Mouse (Mus musculus) CH12.LX (cell line): ENCODE measurements around the gene Cd86. TPM values are rescaled to one million over a fixed set of nuclear protein-coding genes. Genes with fewer than 3 reads are reported as not detected.
A peak's percentile ranks its signal among the peaks of the same experiment; 100 is the strongest.

Experiments used
- DNase-seq: peaks from one replicate; pipeline ENCODE4 v3.0.0-alpha.2; 2013; ENCODE audit errors: extremely low read depth
- H3K27ac ChIP-seq: 2 replicates; pipeline ENCODE4 v1.5.1; 2012; ENCODE audit warnings: low read depth, mild to moderate bottlenecking, control low read depth, moderate library complexity; ENCODE audit not compliant: insufficient read depth
- H3K27me3 ChIP-seq: replicated peaks from 2 replicates; pipeline ENCODE3; 2012; ENCODE audit warnings: inconsistent platforms
- H3K36me3 ChIP-seq, 2 experiments: replicated peaks in 1 of 2; 2 replicates each; pipeline versions ENCODE3 to v1.6.1; 2012; ENCODE audit warnings: inconsistent platforms in 1 of 2, low read length in 1 of 2, mild to moderate bottlenecking in 1 of 2, mixed read lengths in 1 of 2, moderate library complexity in 1 of 2; ENCODE audit not compliant: control insufficient read depth in 1 of 2, insufficient read depth in 1 of 2
- H3K4me1 ChIP-seq, 2 experiments: 2 replicates each; pipeline ENCODE4 v1.6.1; 2012; ENCODE audit warnings: inconsistent platforms in 1 of 2, moderate library complexity in 1 of 2; ENCODE audit not compliant: insufficient read depth in 2 of 2, control insufficient read depth in 1 of 2
- H3K4me2 ChIP-seq: 2 replicates; pipeline ENCODE4 v1.6.1; 2012; ENCODE audit warnings: low read depth, mild to moderate bottlenecking, control low read depth; ENCODE audit not compliant: poor library complexity, insufficient read depth, severe bottlenecking
- H3K4me3 ChIP-seq, 3 experiments: fragments of 150-350 bp in 1 of 3; sonication (generic) in 1 of 3; replicated peaks in 1 of 3; 2 replicates each; pipeline versions ENCODE3 to v1.5.1; 2011 to 2012; ENCODE audit warnings: low read depth in 2 of 3, low read length in 2 of 3, mild to moderate bottlenecking in 2 of 3, moderate library complexity in 2 of 3, control low read depth in 1 of 3, improper control_type of control experiment in 1 of 3, inconsistent platforms in 1 of 3, mixed read lengths in 1 of 3; ENCODE audit not compliant: poor library complexity in 1 of 3
- H3K79me2 ChIP-seq: replicated peaks from 2 replicates; pipeline ENCODE4 v1.6.1; 2012; ENCODE audit warnings: mild to moderate bottlenecking, moderate library complexity; ENCODE audit not compliant: control insufficient read depth, poor library complexity, insufficient read depth, severe bottlenecking; ENCODE audit errors: extremely low read depth
- H3K9ac ChIP-seq: 2 replicates; pipeline ENCODE4 v1.6.1; 2012; ENCODE audit warnings: low read depth, mild to moderate bottlenecking, control low read depth, moderate library complexity; ENCODE audit not compliant: insufficient read depth
- H3K9me3 ChIP-seq: replicated peaks from 2 replicates; pipeline ENCODE3; 2012; ENCODE audit warnings: low read length, inconsistent platforms, mixed read lengths
- BHLHE40 ChIP-seq: IDR thresholded peaks from 2 replicates; pipeline ENCODE4 v1.6.1; 2011; ENCODE audit warnings: mild to moderate bottlenecking, low read depth, low read length, improper control_type of control experiment
- CHD1 ChIP-seq: IDR thresholded peaks from 2 replicates; pipeline ENCODE4 v1.6.1; 2012; ENCODE audit warnings: low read depth, low read length, improper control_type of control experiment, inconsistent platforms
- CHD2 ChIP-seq: IDR thresholded peaks from 2 replicates; pipeline ENCODE4 v1.6.1; 2011; ENCODE audit warnings: low read length, improper control_type of control experiment
- CTCF ChIP-seq, 2 experiments: IDR thresholded peaks in 1 of 2; conservative IDR thresholded peaks in 1 of 2; 2 replicates each; pipeline ENCODE4 v1.5.1; 2011 to 2012; ENCODE audit warnings: low read depth in 2 of 2, low read length in 2 of 2, improper control_type of control experiment in 1 of 2, inconsistent platforms in 1 of 2, mild to moderate bottlenecking in 1 of 2, moderate library complexity in 1 of 2
- E2F4 ChIP-seq: IDR thresholded peaks from 2 replicates; pipeline ENCODE4 v1.6.1; 2011; ENCODE audit warnings: low read depth, low read length, improper control_type of control experiment; ENCODE audit not compliant: insufficient replicate concordance
- ELF1 ChIP-seq: IDR thresholded peaks from 2 replicates; pipeline ENCODE4 v1.6.1; 2014; ENCODE audit warnings: low read depth, mild to moderate bottlenecking, inconsistent platforms, low read length, improper control_type of control experiment
- EP300 ChIP-seq: IDR thresholded peaks from 2 replicates; pipeline ENCODE4 v1.6.1; 2011; ENCODE audit warnings: low read length, improper control_type of control experiment
- ETS1 ChIP-seq: conservative IDR thresholded peaks from 2 replicates; pipeline ENCODE4 v1.6.1; 2012; ENCODE audit warnings: low read depth, mild to moderate bottlenecking, inconsistent platforms, low read length, improper control_type of control experiment, moderate library complexity
- GABPA ChIP-seq: IDR thresholded peaks from 2 replicates; pipeline ENCODE4 v1.6.1; 2012; ENCODE audit warnings: low read depth, low read length, improper control_type of control experiment, inconsistent platforms; ENCODE audit not compliant: insufficient replicate concordance
- HCFC1 ChIP-seq: IDR thresholded peaks from 2 replicates; pipeline ENCODE4 v1.6.1; 2012; ENCODE audit warnings: low read depth, mild to moderate bottlenecking, inconsistent platforms, low read length, improper control_type of control experiment
- IRF4 ChIP-seq: IDR thresholded peaks from 2 replicates; pipeline ENCODE4 v1.6.1; 2014; ENCODE audit warnings: low read depth, mild to moderate bottlenecking, inconsistent platforms, low read length, improper control_type of control experiment
- JUN ChIP-seq: IDR thresholded peaks from 2 replicates; pipeline ENCODE4 v1.6.1; 2011; ENCODE audit warnings: low read depth, mild to moderate bottlenecking, low read length, improper control_type of control experiment, moderate library complexity; ENCODE audit not compliant: insufficient read depth
- JUND ChIP-seq: conservative IDR thresholded peaks from 2 replicates; pipeline ENCODE4 v1.6.1; 2011; ENCODE audit warnings: low read depth, low read length, improper control_type of control experiment
- KAT2A ChIP-seq: IDR thresholded peaks from 2 replicates; pipeline ENCODE4 v1.6.1; 2012; ENCODE audit warnings: low read length, improper control_type of control experiment, inconsistent platforms; ENCODE audit not compliant: insufficient replicate concordance
- MAFK ChIP-seq: IDR thresholded peaks from 2 replicates; pipeline ENCODE4 v1.6.1; 2011; ENCODE audit warnings: low read length, improper control_type of control experiment; ENCODE audit not compliant: insufficient replicate concordance
- MAX ChIP-seq: IDR thresholded peaks from 2 replicates; pipeline ENCODE4 v1.6.1; 2011; ENCODE audit warnings: low read length, improper control_type of control experiment
- MAZ ChIP-seq: IDR thresholded peaks from 2 replicates; pipeline ENCODE4 v1.6.1; 2012; ENCODE audit warnings: low read depth, mild to moderate bottlenecking, inconsistent platforms, low read length, improper control_type of control experiment, moderate library complexity
- MEF2A ChIP-seq: IDR thresholded peaks from 2 replicates; pipeline ENCODE4 v1.6.1; 2014; ENCODE audit warnings: low read depth, mild to moderate bottlenecking, inconsistent platforms, low read length, improper control_type of control experiment, borderline replicate concordance
- MXI1 ChIP-seq: IDR thresholded peaks from 2 replicates; pipeline ENCODE4 v1.6.1; 2011; ENCODE audit warnings: mild to moderate bottlenecking, low read depth, low read length, improper control_type of control experiment
- MYC ChIP-seq: IDR thresholded peaks from 2 replicates; pipeline ENCODE4 v1.6.1; 2011; ENCODE audit warnings: low read depth, mild to moderate bottlenecking, improper control_type of control experiment, low read length
- NELFE ChIP-seq: IDR thresholded peaks from 2 replicates; pipeline ENCODE4 v1.6.1; 2011; ENCODE audit warnings: low read depth, low read length, improper control_type of control experiment
- NRF1 ChIP-seq: IDR thresholded peaks from 2 replicates; pipeline ENCODE4 v1.6.1; 2014; ENCODE audit warnings: low read depth, mild to moderate bottlenecking, inconsistent platforms, low read length, improper control_type of control experiment, moderate library complexity
- PAX5 ChIP-seq: IDR thresholded peaks from 2 replicates; pipeline ENCODE4 v1.6.1; 2012; ENCODE audit warnings: low read length, inconsistent platforms, mixed read lengths
- POLR2A ChIP-seq: IDR thresholded peaks from 2 replicates; pipeline ENCODE4 v1.6.1; 2011; ENCODE audit warnings: low read depth, mild to moderate bottlenecking, improper control_type of control experiment, low read length
- POLR2AphosphoS2 ChIP-seq: IDR thresholded peaks from 2 replicates; pipeline ENCODE4 v1.6.1; 2011; ENCODE audit warnings: low read depth, low read length, improper control_type of control experiment
- RAD21 ChIP-seq: IDR thresholded peaks from 2 replicates; pipeline ENCODE4 v1.6.1; 2011; ENCODE audit warnings: low read depth, mild to moderate bottlenecking, low read length, improper control_type of control experiment, moderate library complexity
- RCOR1 ChIP-seq: conservative IDR thresholded peaks from 2 replicates; pipeline ENCODE4 v1.6.1; 2012; ENCODE audit warnings: low read depth, mild to moderate bottlenecking, inconsistent platforms, low read length, improper control_type of control experiment
- SIN3A ChIP-seq: IDR thresholded peaks from 2 replicates; pipeline ENCODE4 v1.6.1; 2012; ENCODE audit warnings: low read length, improper control_type of control experiment, inconsistent platforms
- SMC3 ChIP-seq: IDR thresholded peaks from 2 replicates; pipeline ENCODE4 v1.6.1; 2011; ENCODE audit warnings: low read depth, low read length, improper control_type of control experiment
- TBP ChIP-seq: conservative IDR thresholded peaks from 2 replicates; pipeline ENCODE4 v1.6.1; 2011; ENCODE audit warnings: low read depth, low read length, improper control_type of control experiment
- TCF12 ChIP-seq: IDR thresholded peaks from 2 replicates; pipeline ENCODE4 v1.6.1; 2014; ENCODE audit warnings: low read depth, mild to moderate bottlenecking, inconsistent platforms, low read length, improper control_type of control experiment
- UBTF ChIP-seq: IDR thresholded peaks from 2 replicates; pipeline ENCODE4 v1.6.1; 2012; ENCODE audit warnings: low read depth, mild to moderate bottlenecking, inconsistent platforms, low read length, improper control_type of control experiment, moderate library complexity
- USF1 ChIP-seq: IDR thresholded peaks from 2 replicates; pipeline ENCODE4 v1.6.1; 2014; ENCODE audit warnings: low read depth, mild to moderate bottlenecking, inconsistent platforms, low read length, improper control_type of control experiment
- USF2 ChIP-seq: conservative IDR thresholded peaks from 2 replicates; pipeline ENCODE4 v1.6.1; 2011; ENCODE audit warnings: low read depth, low read length, improper control_type of control experiment
- ZC3H11A ChIP-seq: IDR thresholded peaks from 2 replicates; pipeline ENCODE4 v1.6.1; 2012; ENCODE audit warnings: low read depth, mild to moderate bottlenecking, inconsistent platforms, low read length, improper control_type of control experiment
- ZKSCAN1 ChIP-seq: IDR thresholded peaks from 2 replicates; pipeline ENCODE4 v1.6.1; 2012; ENCODE audit warnings: low read depth, inconsistent platforms, low read length, improper control_type of control experiment, borderline replicate concordance
- ZMIZ1 ChIP-seq: IDR thresholded peaks from 2 replicates; pipeline ENCODE4 v1.6.1; 2012; ENCODE audit warnings: low read depth, mild to moderate bottlenecking, inconsistent platforms, low read length, improper control_type of control experiment
- ZNF384 ChIP-seq: IDR thresholded peaks from 2 replicates; pipeline ENCODE4 v1.6.1; 2012; ENCODE audit warnings: low read depth, low read length, improper control_type of control experiment, inconsistent platforms
- dilution Hi-C: fragments of 300-500 bp; cut with MboI; formaldehyde crosslinking; loops from 2 replicates; pipeline ENCODE4 v1.14.3; 2020; ENCODE audit warnings: low sequenced_read_pairs; ENCODE audit not compliant: extremely low pct_unique_long_range_greater_than_20kb, extremely low pct_ligation_motif_present
- in situ Hi-C: fragments of 300-500 bp; cut with MboI; formaldehyde crosslinking; loops from 3 replicates; pipeline ENCODE4 v1.14.3; 2019; ENCODE audit warnings: low sequenced_read_pairs, low pct_ligation_motif_present, low pct_unique_long_range_greater_than_20kb, mixed read lengths
- polyA plus RNA-seq: library from polyadenylated mRNA; unstranded; fragments of >175 nt; gene quantifications from 2 replicates; pipeline ENCODE4 v1.2.1, GENCODE M21; 2012; ENCODE audit warnings: low read depth; ENCODE audit not compliant: insufficient read length
- total RNA-seq, 2 experiments: library from RNA; depleted of rRNA; stranded (reverse); fragments of 300-350 nt in 1 of 2; fragments of >200 nt in 1 of 2; gene quantifications; 2 replicates each; pipeline ENCODE4 v1.2.3; 2012 to 2014

Cd86 gene
- total and polyA plus RNA-seq, 3 experiments, result 102 to 191 (median 113) TPM

- Histone ChIP-seq H3K4me3 (peak overlapping the region; percentile 24 to 63 (median 55)), H3K27me3 (no peaks in the 10 kb centered on the region), H3K79me2 (peaks cover 23% of the 10 kb centered on the region), H3K9ac (peak overlapping the region; percentile 55), H3K4me1 (peaks cover 8 to 57% of the 10 kb centered on the region in 2 experiments), H3K9me3 (peaks cover 6% of the 10 kb centered on the region), H3K36me3 (peaks cover 0 to 26% of the 10 kb centered on the region in 2 experiments), H3K4me2 (peak overlapping the region; percentile 89), H3K27ac (peak overlapping the region; percentile 92)
- dilution Hi-C loops, result no loop called here
- DNase-seq, result peak; percentile 91
- in situ Hi-C loops, result no loop called here
- no peak for TF ChIP-seq ZNF384
- TF ChIP-seq TBP, result peak; percentile 74
- 0 out of 2 replicates have a peak, but pooled peaks have one; percentile 45 for TF ChIP-seq CHD2
- TF ChIP-seq JUND, result no peak
- TF ChIP-seq CHD1, result no peak
- no peak for TF ChIP-seq ZKSCAN1
- TF ChIP-seq EP300, result peak; percentile 83
- TF ChIP-seq SMC3, result no peak; the same call in 1 of the 2 replicates
- TF ChIP-seq POLR2A, result peak; percentile 55
- peak; percentile 55 for TF ChIP-seq SIN3A
- peak; percentile 91 for TF ChIP-seq MEF2A
- no peak; the same call in 1 of the 2 replicates for TF ChIP-seq NRF1
- 0 out of 2 replicates have a peak, but pooled peaks have one; percentile 4 for TF ChIP-seq ELF1
- TF ChIP-seq MXI1, result peak; percentile 56
- TF ChIP-seq HCFC1, result no peak; the same call in 1 of the 2 replicates
- TF ChIP-seq POLR2AphosphoS2, result no peak
- TF ChIP-seq CTCF (conservative IDR thresholded peaks at IDR 0.05 in 1 of 2, IDR thresholded peaks at IDR 0.05 in 1 of 2; ENCODE audit: low read depth in 2 of 2, low read length in 2 of 2), result no peak
- peak; percentile 83 for TF ChIP-seq ETS1
- no peak for TF ChIP-seq E2F4
- peak; percentile 45; the same call in 1 of the 2 replicates for TF ChIP-seq MAFK
- peak; percentile 94 for TF ChIP-seq IRF4
- no peak for TF ChIP-seq USF2
- no peak for TF ChIP-seq ZC3H11A
- TF ChIP-seq UBTF, result peak; percentile 79; the same call in 1 of the 2 replicates
- no peak for TF ChIP-seq JUN
- peak; percentile 4; the same call in 1 of the 2 replicates for TF ChIP-seq BHLHE40
- TF ChIP-seq USF1, result no peak
- no peak for TF ChIP-seq KAT2A
- TF ChIP-seq TCF12, result peak; percentile 66
- TF ChIP-seq RAD21, result no peak
- no peak for TF ChIP-seq NELFE
- no peak for TF ChIP-seq PAX5
- no peak for TF ChIP-seq MAX
- peak; percentile 6; the same call in 1 of the 2 replicates for TF ChIP-seq MYC
- TF ChIP-seq MAZ, result peak; percentile 54; the same call in 1 of the 2 replicates
- TF ChIP-seq ZMIZ1, result peak; percentile 50
- no peak for TF ChIP-seq GABPA
- no peak; the same call in 1 of the 2 replicates for TF ChIP-seq RCOR1
Observed at GRCm38 (mm10) chr16:36642696-36643046, 23.2 kb downstream of the Cd86 start.
